Mouse (Mus musculus): ENCODE measurements at regions not wholly inside any gene's neighbourhood (a gene's known extent, or its start where the extent isn't known, plus 50 kb on each side); places are given as distances from the start of the nearest gene placed in this dataset.

DNA sequence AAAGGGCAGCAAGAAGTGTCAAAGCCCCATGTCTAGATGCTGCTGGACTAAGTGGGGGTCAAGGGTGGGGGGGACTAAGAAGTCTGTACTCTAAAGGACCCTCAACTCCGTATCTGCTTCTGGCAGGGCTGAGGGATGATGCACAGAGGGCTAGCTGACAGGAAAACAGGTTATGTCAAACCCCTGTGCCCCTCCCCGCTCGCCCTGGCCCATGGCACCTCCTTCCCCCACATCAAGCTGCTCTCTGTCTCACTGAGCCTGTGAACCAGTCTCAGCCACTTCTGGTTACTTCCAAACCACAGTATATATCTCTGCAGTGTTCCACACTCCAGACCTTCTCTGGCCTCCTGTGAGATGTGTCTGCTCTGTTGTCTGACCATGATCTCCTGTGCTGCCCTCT, 63.8 kb upstream of the Ubl3 start:
- DNase-seq (ENCODE audit: low read depth, low spot score): no peak

GRCm38 (mm10) chr5:148615706-148616366, 63.2 kb upstream of the Ubl3 start:
- no peak for DNase-seq (ENCODE audit: low read depth, low spot score)

- no peak for DNase-seq (ENCODE audit: low read depth, low spot score)
Measured at GRCm38 (mm10) chr5:148615117-148615516, 62.5 kb upstream of the Ubl3 start.

DNA sequence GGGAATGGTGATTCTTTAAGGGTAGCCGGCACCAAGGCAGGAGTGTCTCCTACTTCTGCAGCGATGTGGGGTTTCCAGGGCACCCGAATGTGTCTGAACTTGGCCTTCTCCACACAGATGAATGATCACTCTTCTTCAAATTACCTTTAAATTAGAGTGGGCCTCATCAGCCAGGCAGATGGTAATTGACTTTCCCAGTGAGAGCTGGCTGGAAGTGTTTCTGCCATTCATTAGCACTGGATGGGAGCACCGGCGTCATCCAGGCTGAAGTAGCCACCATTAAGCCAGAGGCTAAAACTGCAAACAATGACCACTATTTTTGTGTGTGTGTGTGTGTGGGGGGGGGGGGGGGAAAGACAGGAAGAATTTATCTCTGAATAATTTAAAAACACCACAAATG, 58.7 kb upstream of the Ubl3 start:
- no peak for DNase-seq (ENCODE audit: low read depth, low spot score)

GRCm38 (mm10) chr5:148609506-148609880, 56.9 kb upstream of the Ubl3 start:
- DNase-seq (ENCODE audit: low read depth, low spot score): no peak

GRCm38 (mm10) chr5:148608857-148609505, 56.4 kb upstream of the Ubl3 start:
- DNase-seq (ENCODE audit: low read depth, low spot score): no peak

DNA sequence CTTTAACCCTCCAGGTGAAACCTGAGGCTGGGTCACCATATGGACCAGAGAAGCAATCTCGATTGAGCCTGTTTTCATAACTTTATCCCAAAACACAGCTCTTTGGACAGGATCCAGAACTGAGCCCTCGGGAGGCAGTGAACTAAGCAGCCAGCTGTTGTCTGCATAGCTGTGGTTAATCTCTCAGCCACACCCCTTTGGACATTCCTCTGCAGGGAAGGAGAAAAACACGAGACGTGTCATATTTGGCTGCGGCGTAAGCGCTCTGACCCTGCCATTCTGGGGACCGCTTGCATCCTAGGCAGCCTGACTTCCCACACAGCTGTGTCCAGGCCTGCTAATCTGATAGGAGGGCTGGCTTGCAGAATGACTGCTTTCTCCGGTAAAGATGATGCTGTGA, 55.6 kb upstream of the Ubl3 start:
- no peak for DNase-seq (ENCODE audit: low read depth, low spot score)

- no peak for DNase-seq (ENCODE audit: low read depth, low spot score)
Measured at GRCm38 (mm10) chr5:148605730-148606129, 53.1 kb upstream of the Ubl3 start.

Data from WW6 (cell line).